Mouse (Mus musculus): ENCODE measurements at regions not wholly inside any gene's neighbourhood (a gene's known extent, or its start where the extent isn't known, plus 50 kb on each side); places are given as distances from the start of the nearest gene placed in this dataset.

DNA sequence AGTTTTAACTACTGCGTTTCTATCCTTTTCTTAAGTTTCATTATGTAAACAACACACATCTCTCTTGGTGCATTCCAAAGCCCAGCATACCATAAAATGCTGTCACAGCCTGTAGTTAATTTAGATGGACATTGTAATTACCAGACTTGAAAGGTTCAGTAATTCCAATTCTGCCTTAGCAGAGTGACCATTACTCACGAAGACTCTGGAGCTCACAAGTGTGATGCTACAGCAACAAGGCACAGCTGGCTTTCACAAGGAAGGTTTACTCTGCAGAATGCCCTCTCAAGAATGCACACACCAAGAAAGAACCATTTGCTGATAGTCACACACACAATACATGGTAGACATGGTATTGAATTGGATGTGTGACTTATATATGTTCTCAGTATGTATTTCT lies 342.6 kb upstream of the Adamts5 start:
- TF ChIP-seq FLI1 (IDR thresholded peaks at IDR 0.05; ENCODE audit: low read length) (no peak), GATA1 (IDR thresholded peaks at IDR 0.05; ENCODE audit: borderline replicate concordance, low read length) (no peak)
